Mouse (Mus musculus): ENCODE measurements around the gene Dhps. TPM values are rescaled to one million over a fixed set of nuclear protein-coding genes. Genes with fewer than 3 reads are reported as not detected.
"Not testable (repeated sequence)": the region's sequence is repeated elsewhere in the genome, so short reads cannot be mapped to it uniquely, and the experiment has no call there.

Dhps gene
- total RNA-seq, 2 experiments from 2014 or later: 35.7 to 36.5 TPM

- DNase-seq: no peak
Measured at GRCm38 (mm10) chr8:85095051-85095450, 23.5 kb downstream of the Dhps start.

- DNase-seq: no peak
Measured at GRCm38 (mm10) chr8:85095566-85095965, 24.0 kb downstream of the Dhps start.

- DNase-seq: no peak
Measured at GRCm38 (mm10) chr8:85096196-85096595, 24.6 kb downstream of the Dhps start.

- no peak for DNase-seq
Measured at GRCm38 (mm10) chr8:85096850-85097249, 25.3 kb downstream of the Dhps start.

- no peak for DNase-seq
Measured at GRCm38 (mm10) chr8:85100076-85100665, 28.6 kb downstream of the Dhps start.

- no peak for DNase-seq
Measured at GRCm38 (mm10) chr8:85113241-85113640, 41.7 kb downstream of the Dhps start.

- DNase-seq: no peak
Measured at GRCm38 (mm10) chr8:85115501-85115900, 43.9 kb downstream of the Dhps start.

- DNase-seq: no peak
Measured at GRCm38 (mm10) chr8:85116984-85117383, 45.4 kb downstream of the Dhps start.

- DNase-seq: peak; percentile 89
Measured at GRCm38 (mm10) chr8:85119052-85119981, 47.8 kb downstream of the Dhps start.

GRCm38 (mm10) chr8:85120251-85120650 is 48.7 kb downstream of the Dhps start:
- DNase-seq: not testable (repeated sequence)

- no peak for DNase-seq
Measured at GRCm38 (mm10) chr8:85122995-85123394, 51.4 kb downstream of the Dhps start, which contains the start of gene Zfp791. TSS of gene Zfp791 (minus strand) at chr8:85123095.

GRCm38 (mm10) chr8:85123691-85124090 is 52.1 kb downstream of the Dhps start:
- no peak for DNase-seq

Small RNA genes lying within 50 kb of the gene (microRNA-seq; reads per million reads assigned to microRNA genes)
- gene Gm23388: not detected
- not detected for gene Mir7070

Other genes starting within 250 kb of the Dhps start
- gene Dand5, start 248.9 kb upstream of the Dhps start, total RNA-seq (2021): 1 to 10 TPM; 5.0 to 6.9 TPM
- 10 to 100 TPM; 39.2 to 40.0 TPM for gene Gadd45gip1, start 240.2 kb upstream of the Dhps start, total RNA-seq (2021)
- gene Rad23a, start 231.1 kb upstream of the Dhps start, total RNA-seq (2021): 100 to 1,000 TPM in 1 of 2 experiments, 10 to 100 TPM in 1; 89.4 to 108 TPM
- 100 to 1,000 TPM; 404 to 492 TPM for gene Calr, start 224.8 kb upstream of the Dhps start, total RNA-seq (2021)
- 10 to 100 TPM; 52.0 to 52.4 TPM for gene Farsa, start 214.8 kb upstream of the Dhps start, total RNA-seq (2021)
- gene Syce2, start 199.6 kb upstream of the Dhps start, total RNA-seq (2021): 10 to 100 TPM; 16.1 to 21.1 TPM
- gene Gcdh, start 177.8 kb upstream of the Dhps start, total RNA-seq (2021): 10 to 100 TPM; 77.9 to 96.9 TPM
- gene Klf1, start 169.8 kb upstream of the Dhps start, total RNA-seq (2021): 1 to 10 TPM; 2.6 to 4.3 TPM
- gene Dnase2a, start 163.2 kb upstream of the Dhps start, total RNA-seq (2021): 10 to 100 TPM; 11.8 to 12.8 TPM
- gene Mast1, start 134.4 kb upstream of the Dhps start, total RNA-seq (2021): 1 to 10 TPM; 2.3 to 4.2 TPM
- gene Rtbdn, start 124.8 kb upstream of the Dhps start, total RNA-seq (2021): under 1 TPM in 1 of 2 experiments, not detected in 1; 0.21 TPM
- 1 to 10 TPM in 1 of 2 experiments, not detected in 1; 1.1 TPM for gene Gm49661, start 102.3 kb upstream of the Dhps start, total RNA-seq (2021)
- gene Prdx2, start 102.2 kb upstream of the Dhps start, total RNA-seq (2021): 100 to 1,000 TPM; 477 to 503 TPM
- gene Rnaseh2a, start 102.0 kb upstream of the Dhps start, total RNA-seq (2021): 10 to 100 TPM; 88.6 to 91.7 TPM
- 100 to 1,000 TPM in 1 of 2 experiments, 10 to 100 TPM in 1; 28.7 to 134 TPM for gene Junb, start 93.0 kb upstream of the Dhps start, total RNA-seq (2021)
- gene Hook2, start 81.2 kb upstream of the Dhps start, total RNA-seq (2021): 1 to 10 TPM; 6.5 to 6.6 TPM
- not detected for gene Best2, start 57.2 kb upstream of the Dhps start, total RNA-seq (2021)
- 10 to 100 TPM; 86.5 to 92.4 TPM for gene Asna1, start 46.5 kb upstream of the Dhps start, total RNA-seq (2021)
- 100 to 1,000 TPM; 143 to 155 TPM for gene Trir, start 44.9 kb upstream of the Dhps start, total RNA-seq (2021)
- 10 to 100 TPM; 56.6 to 59.7 TPM for gene Tnpo2, start 34.8 kb upstream of the Dhps start, total RNA-seq (2021)
- gene Fbxw9, start 11.7 kb upstream of the Dhps start, total RNA-seq (2021): 10 to 100 TPM; 22.4 to 24.9 TPM
- gene Gm5741, start 3.8 kb upstream of the Dhps start, total RNA-seq (2021): 1 to 10 TPM in 1 of 2 experiments, not detected in 1; 1.2 TPM
- gene Wdr83os, start 9.0 kb downstream of the Dhps start, total RNA-seq (2021): 10 to 100 TPM; 58.2 to 70.5 TPM
- gene Wdr83, start 9.5 kb downstream of the Dhps start, total RNA-seq (2021): 10 to 100 TPM; 25.7 to 29.8 TPM
- gene Man2b1, start 11.5 kb downstream of the Dhps start, total RNA-seq (2021): 10 to 100 TPM; 52.7 to 56.6 TPM
- 1 to 10 TPM; 3.7 to 3.9 TPM for gene Zfp791, start 51.3 kb downstream of the Dhps start, total RNA-seq (2021)
- not detected for gene Cks1brt, start 80.2 kb downstream of the Dhps start, total RNA-seq (2021)
- gene Olfr371, start 154.2 kb downstream of the Dhps start, total RNA-seq (2021): not detected
- 10 to 100 TPM; 31.9 to 37.7 TPM for gene Orc6, start 227.9 kb downstream of the Dhps start, total RNA-seq (2021)
- 10 to 100 TPM; 82.6 to 84.7 TPM for gene Vps35, start 228.0 kb downstream of the Dhps start, total RNA-seq (2021)

Data from adrenal gland, postnatal 10 days (tissue).